In genomic region chr10:75762413-75762812, GRCm38 (mm10) we compare ENCODE assay signal across 13 mouse cellular contexts. TPM values are rescaled to one million over a fixed set of nuclear protein-coding genes. Genes with fewer than 3 reads are reported as not detected.
A peak's percentile ranks its signal among the peaks of the same experiment; 100 is the strongest.
DNase-seq lines count a peak whose midpoint lies in the region; ATAC-seq and TF ChIP-seq lines count a peak whose summit lies in the region.
"Had no signal": no experiment of that assay in that cellular context is flagged by ENCODE, and none has a peak within 500 bp of the region (broad histone marks: within the 10 kb centered on the region; RNA-seq: fewer than 3 reads in every experiment).

No protein-coding gene starts in this region.

- peak; percentile 46 to 62; a peak in 2 of 4 replicates for TF ChIP-seq EP300 in MEL (IDR thresholded peaks at IDR 0.05; ENCODE audit: low read depth in 1 of 2, low read length in 2 of 2)

- no peak overlapping the region for H3K27ac ChIP-seq in heart, embryonic 13.5 days (replicated peaks)
- H3K27ac ChIP-seq in MEL (ENCODE audit: control insufficient read depth, low read depth, low read length), result no peak overlapping the region; the same call in 1 of the 2 replicates
- no peak overlapping the region for H3K27ac ChIP-seq in hindbrain, embryonic 13.5 days
- H3K27ac ChIP-seq in midbrain, embryonic 10.5 days (replicated peaks), result no peak overlapping the region
- H3K27ac ChIP-seq: gastrocnemius, adult 2 months had no signal

- peaks cover 15% of the 10 kb centered on the region for H3K4me1 ChIP-seq in heart, embryonic 13.5 days
- peaks cover 6 to 23% of the 10 kb centered on the region in 2 experiments; a peak in 3 of 4 replicates for H3K4me1 ChIP-seq in MEL (ENCODE audit: control insufficient read depth in 1 of 2, insufficient read depth in 2 of 2, low read length in 2 of 2)
- peaks cover 21% of the 10 kb centered on the region for H3K4me1 ChIP-seq in hindbrain, embryonic 13.5 days (replicated peaks)
- H3K4me1 ChIP-seq in midbrain, embryonic 10.5 days, result peaks cover 21% of the 10 kb centered on the region

- no peak for TF ChIP-seq POLR2A in MEL (IDR thresholded peaks at IDR 0.05; ENCODE audit: control insufficient read depth in 1 of 2, insufficient read depth in 1 of 2, low read depth in 1 of 2, low read length in 2 of 2, poor library complexity in 1 of 2)

- no peak for ATAC-seq in heart, embryonic 13.5 days (ENCODE audit: extremely low read depth, insufficient number of reproducible peaks, low FRiP score, low TSS enrichment)
- ATAC-seq in hindbrain, embryonic 13.5 days (ENCODE audit: low FRiP score), result no peak

- no peaks in the 10 kb centered on the region for H3K27me3 ChIP-seq in heart, embryonic 13.5 days (replicated peaks)
- H3K27me3 ChIP-seq in MEL (ENCODE audit: control insufficient read depth in 1 of 2, insufficient read depth in 2 of 2, low read length in 2 of 2), result no peaks in the 10 kb centered on the region
- no peaks in the 10 kb centered on the region for H3K27me3 ChIP-seq in hindbrain, embryonic 13.5 days
- no peaks in the 10 kb centered on the region for H3K27me3 ChIP-seq in midbrain, embryonic 10.5 days (ENCODE audit: low read depth, poor library complexity, severe bottlenecking)

- no peak for TF ChIP-seq CTCF in MEL (IDR thresholded peaks at IDR 0.05 in 2 of 3, conservative IDR thresholded peaks at IDR 0.05 in 1 of 3; ENCODE audit: control insufficient read depth in 1 of 3, insufficient read depth in 1 of 3, low read depth in 2 of 3, low read length in 3 of 3, poor library complexity in 1 of 3, severe bottlenecking in 1 of 3)

- peaks cover 38% of the 10 kb centered on the region for H3K36me3 ChIP-seq in heart, embryonic 13.5 days
- peaks cover 5 to 20% of the 10 kb centered on the region in 2 experiments for H3K36me3 ChIP-seq in MEL (ENCODE audit: control insufficient read depth in 1 of 2, insufficient read depth in 2 of 2, low read length in 2 of 2)
- peaks cover 16% of the 10 kb centered on the region for H3K36me3 ChIP-seq in hindbrain, embryonic 13.5 days
- H3K36me3 ChIP-seq in midbrain, embryonic 10.5 days, result peaks cover 47% of the 10 kb centered on the region

- peak overlapping the region; percentile 95; the same call in 1 of the 2 replicates for H3K4me2 ChIP-seq in heart, embryonic 13.5 days
- peak overlapping the region; percentile 86 for H3K4me2 ChIP-seq in hindbrain, embryonic 13.5 days

- TF ChIP-seq RAD21 in MEL (IDR thresholded peaks at IDR 0.05; ENCODE audit: low read depth, low read length), result no peak

- H3K9me3 ChIP-seq in heart, embryonic 13.5 days, result no peaks in the 10 kb centered on the region
- H3K9me3 ChIP-seq in MEL (replicated peaks; ENCODE audit: insufficient read depth, low read length), result no peaks in the 10 kb centered on the region
- no peaks in the 10 kb centered on the region; the same call in 1 of the 2 replicates for H3K9me3 ChIP-seq in hindbrain, embryonic 13.5 days
- H3K9me3 ChIP-seq in midbrain, embryonic 10.5 days (replicated peaks), result peaks cover 8% of the 10 kb centered on the region; the same call in 1 of the 2 replicates

- peaks cover 32% of the 10 kb centered on the region for H3K79me2 ChIP-seq in MEL (ENCODE audit: control insufficient read depth, insufficient read depth, low read length, poor library complexity)

- 67% methylated on average over 3 of the region's 3 CpGs for WGBS in heart, embryonic 13.5 days
- WGBS in hindbrain, embryonic 13.5 days, result 100% methylated on average over 3 of the region's 3 CpGs
- WGBS in midbrain, embryonic 10.5 days, result 95% methylated on average over 3 of the region's 3 CpGs

- H3K9ac ChIP-seq in heart, embryonic 13.5 days, result peak overlapping the region; percentile 44; the same call in 1 of the 2 replicates
- H3K9ac ChIP-seq in MEL (ENCODE audit: control insufficient read depth, low read depth, low read length, poor library complexity, severe bottlenecking), result peak overlapping the region; percentile 2
- peak overlapping the region; percentile 43 for H3K9ac ChIP-seq in hindbrain, embryonic 13.5 days

- DNase-seq in heart, adult 8-10 months (ENCODE audit: low spot score), result no peak
- DNase-seq in MEL (ENCODE audit: low read depth, low spot score), result peak; percentile 67
- no peak for DNase-seq in midbrain, embryonic 10.5 days (ENCODE audit: low spot score)
- no peak for DNase-seq in gastrocnemius, postnatal 25 days
- no peak for DNase-seq in thymus, postnatal 4 days
- no peak for DNase-seq in gastrocnemius, postnatal 10 days
- DNase-seq: embryo, embryonic 11 days; gastrocnemius, adult 2 months; heart, postnatal 36 days; right cerebral cortex, adult 18-20 months had no signal

- H3K4me3 ChIP-seq in heart, embryonic 13.5 days, result no peak overlapping the region
- no peak overlapping the region for H3K4me3 ChIP-seq in MEL (ENCODE audit: control insufficient read depth in 1 of 2, insufficient read depth in 1 of 2, low read depth in 2 of 2, low read length in 2 of 2)
- H3K4me3 ChIP-seq in hindbrain, embryonic 13.5 days, result peak overlapping the region; percentile 27; the same call in 1 of the 2 replicates
- H3K4me3 ChIP-seq in midbrain, embryonic 10.5 days, result peak overlapping the region; percentile 95; the same call in 1 of the 2 replicates
- H3K4me3 ChIP-seq: gastrocnemius, adult 2 months had no signal

TF ChIP-seq in MEL, 35 proteins besides CTCF, POLR2A, EP300 and RAD21 (continues in another document):
- TF ChIP-seq KAT2A (conservative IDR thresholded peaks at IDR 0.05; ENCODE audit: low read depth, low read length), result no peak
- 0 out of 2 replicates have a peak, but pooled peaks have one; percentile 33 for TF ChIP-seq MAX (IDR thresholded peaks at IDR 0.05; ENCODE audit: low read length)
- peak; percentile 76 for TF ChIP-seq TAL1 (IDR thresholded peaks at IDR 0.05; ENCODE audit: low read length)
- no peak for TF ChIP-seq TBP (IDR thresholded peaks at IDR 0.05; ENCODE audit: low read depth, low read length)
- TF ChIP-seq USF2 (IDR thresholded peaks at IDR 0.05; ENCODE audit: borderline replicate concordance in 1 of 2, insufficient read depth in 1 of 2, low read depth in 1 of 2, low read length in 2 of 2), result no peak
- no peak for TF ChIP-seq USF1 (IDR thresholded peaks at IDR 0.05; ENCODE audit: low read depth, low read length)

RNA-seq across cellular contexts. Expression of gene Cabin1, which starts 1.7 kb away (rescaled TPM):
- 21.5 and 24.3 TPM in 2 replicates for polyA plus RNA-seq in heart, embryonic 13.5 days (2015; fragmentation: Nextera tagmentation; extraction: Ambion mirVana)
- 10 to 100 TPM; 15.5 to 22.0 (median 20.8) TPM for total RNA-seq in heart, adult 8-10 months (2022)
- 27.2 and 28.2 TPM in 2 replicates for total RNA-seq in MEL (2012; rRNA removed)
- 100 to 1,000 TPM in 1 of 2 experiments, 10 to 100 TPM in 1; 54.9 to 115 TPM for polyA plus RNA-seq in MEL (2012; ENCODE audit: insufficient read depth in 1 of 2, insufficient read length in 2 of 2, low read depth in 1 of 2, low replicate concordance in 2 of 2, missing spikeins in 1 of 2)
- polyA plus RNA-seq in hindbrain, embryonic 13.5 days (2015; fragmentation: Nextera tagmentation; extraction: Ambion mirVana), result 39.5 and 45.7 TPM in 2 replicates
- 32.6 and 37.8 TPM in 2 replicates for polyA plus RNA-seq in midbrain, embryonic 10.5 days (2016; fragmentation: Nextera tagmentation; extraction: Ambion mirVana)
- total RNA-seq in gastrocnemius, postnatal 25 days (2021), result 1 to 10 TPM; 8.3 to 8.8 TPM
- 10 to 100 TPM; 11.7 to 18.7 TPM for total RNA-seq in gastrocnemius, postnatal 10 days (2021)

RNA-seq across cellular contexts. Expression of gene Ddt, which starts 10.8 kb away (rescaled TPM):
- 30.8 and 38.9 TPM in 2 replicates for polyA plus RNA-seq in heart, embryonic 13.5 days (2015; fragmentation: Nextera tagmentation; extraction: Ambion mirVana)
- total RNA-seq in heart, adult 8-10 months (2022), result 100 to 1,000 TPM in 1 of 4 experiments, 10 to 100 TPM in 3; 83.6 to 103 (median 88.3) TPM
- 45.1 and 48.8 TPM in 2 replicates for total RNA-seq in MEL (2012; rRNA removed)
- 10 to 100 TPM in 1 of 2 experiments, not detected in 1; 63.4 TPM for polyA plus RNA-seq in MEL (2012; ENCODE audit: insufficient read depth in 1 of 2, insufficient read length in 2 of 2, low read depth in 1 of 2, low replicate concordance in 2 of 2, missing spikeins in 1 of 2)
- 86.6 and 96.6 TPM in 2 replicates for polyA plus RNA-seq in hindbrain, embryonic 13.5 days (2015; fragmentation: Nextera tagmentation; extraction: Ambion mirVana)
- 87.9 and 103 TPM in 2 replicates for polyA plus RNA-seq in midbrain, embryonic 10.5 days (2016; fragmentation: Nextera tagmentation; extraction: Ambion mirVana)
- 10 to 100 TPM; 38.0 to 44.6 TPM for total RNA-seq in gastrocnemius, postnatal 25 days (2021)
- 10 to 100 TPM; 26.9 to 35.6 TPM for total RNA-seq in gastrocnemius, postnatal 10 days (2021)

RNA-seq across cellular contexts. Expression of gene Gm20441, which starts 18.3 kb away (rescaled TPM):
- polyA plus RNA-seq in heart, embryonic 13.5 days (2015; fragmentation: Nextera tagmentation; extraction: Ambion mirVana), result not detected in 2 replicates
- total RNA-seq in heart, adult 8-10 months (2022), result not detected
- not detected in 2 replicates for total RNA-seq in MEL (2012; rRNA removed)
- not detected for polyA plus RNA-seq in MEL (2012; ENCODE audit: insufficient read depth in 1 of 2, insufficient read length in 2 of 2, low read depth in 1 of 2, low replicate concordance in 2 of 2, missing spikeins in 1 of 2)
- not detected in 2 replicates for polyA plus RNA-seq in hindbrain, embryonic 13.5 days (2015; fragmentation: Nextera tagmentation; extraction: Ambion mirVana)
- not detected in 2 replicates for polyA plus RNA-seq in midbrain, embryonic 10.5 days (2016; fragmentation: Nextera tagmentation; extraction: Ambion mirVana)
- total RNA-seq in gastrocnemius, postnatal 25 days (2021), result not detected
- not detected for total RNA-seq in gastrocnemius, postnatal 10 days (2021)
- total RNA-seq: gastrocnemius, adult 2 months; heart, postnatal 36 days had no signal
- polyA plus RNA-seq: stomach, embryonic 14.5 days had no signal

RNA-seq across cellular contexts. Expression of gene Gstt3, which starts 18.8 kb away (rescaled TPM):
- 3.2 and 4.1 TPM in 2 replicates for polyA plus RNA-seq in heart, embryonic 13.5 days (2015; fragmentation: Nextera tagmentation; extraction: Ambion mirVana)
- total RNA-seq in heart, adult 8-10 months (2022), result 1 to 10 TPM; 3.0 to 5.6 (median 5.0) TPM
- total RNA-seq in MEL (2012; rRNA removed), result 4.0 TPM in 2 replicates
- 10 to 100 TPM in 1 of 2 experiments, not detected in 1; 10.2 TPM for polyA plus RNA-seq in MEL (2012; ENCODE audit: insufficient read depth in 1 of 2, insufficient read length in 2 of 2, low read depth in 1 of 2, low replicate concordance in 2 of 2, missing spikeins in 1 of 2)
- polyA plus RNA-seq in hindbrain, embryonic 13.5 days (2015; fragmentation: Nextera tagmentation; extraction: Ambion mirVana), result 0.91 and 1.1 TPM in 2 replicates
- polyA plus RNA-seq in midbrain, embryonic 10.5 days (2016; fragmentation: Nextera tagmentation; extraction: Ambion mirVana), result 0.97 and 1.00 TPM in 2 replicates
- total RNA-seq in gastrocnemius, postnatal 25 days (2021), result 1 to 10 TPM; 4.0 to 4.7 TPM
- 1 to 10 TPM; 6.0 to 6.3 TPM for total RNA-seq in gastrocnemius, postnatal 10 days (2021)

RNA-seq across cellular contexts. Expression of gene Gstt1, which starts 36.0 kb away (rescaled TPM):
- 5.3 and 7.1 TPM in 2 replicates for polyA plus RNA-seq in heart, embryonic 13.5 days (2015; fragmentation: Nextera tagmentation; extraction: Ambion mirVana)
- 10 to 100 TPM; 15.7 to 26.4 (median 22.1) TPM for total RNA-seq in heart, adult 8-10 months (2022)
- total RNA-seq in MEL (2012; rRNA removed), result 1.3 and 2.0 TPM in 2 replicates
- 1 to 10 TPM in 1 of 2 experiments, not detected in 1; 3.8 TPM for polyA plus RNA-seq in MEL (2012; ENCODE audit: insufficient read depth in 1 of 2, insufficient read length in 2 of 2, low read depth in 1 of 2, low replicate concordance in 2 of 2, missing spikeins in 1 of 2)
- polyA plus RNA-seq in hindbrain, embryonic 13.5 days (2015; fragmentation: Nextera tagmentation; extraction: Ambion mirVana), result 7.2 and 7.7 TPM in 2 replicates
- polyA plus RNA-seq in midbrain, embryonic 10.5 days (2016; fragmentation: Nextera tagmentation; extraction: Ambion mirVana), result 3.0 and 4.7 TPM in 2 replicates
- 1 to 10 TPM; 5.5 to 6.2 TPM for total RNA-seq in gastrocnemius, postnatal 25 days (2021)
- 10 to 100 TPM; 12.0 to 12.5 TPM for total RNA-seq in gastrocnemius, postnatal 10 days (2021)

Comparison
In these comparisons a context has a peak if more than half of its experiments do, and no peak if none do; other contexts are left out.
1. H3K4me3 ChIP-seq: peak in hindbrain, embryonic 13.5 days (single experiment) and midbrain, embryonic 10.5 days (single experiment); none in heart, embryonic 13.5 days (single experiment) and MEL (0 of 2).
2. Peak in every context shown above with its lines, with median percentiles within 50 percentile points of each other: H3K9ac ChIP-seq.